Mouse (Mus musculus) stomach, embryonic 15.5 days (tissue): ENCODE results near the gene Gnptab. TPM values are rescaled to one million over a fixed set of nuclear protein-coding genes. Genes with fewer than 3 reads are reported as not detected.
"Not testable (repeated sequence)": the region's sequence is repeated elsewhere in the genome, so short reads cannot be mapped to it uniquely, and the experiment has no call there.

Source experiments
- ATAC-seq: fragments of 200-750 bp; cut with Nextera tagmentation; 2 replicates; pipeline ENCODE4 v1.8.0; 2017; ENCODE audit warnings: low read depth, moderate number of reproducible peaks, moderate TSS enrichment; ENCODE audit not compliant: insufficient read depth, low FRiP score
- H3K27ac ChIP-seq: fragments of 300-500 bp; sonication (generic); 2 replicates; pipeline ENCODE4 v1.5.1; 2015; ENCODE audit warnings: mild to moderate bottlenecking, inconsistent platforms
- H3K27me3 ChIP-seq: fragments of 300-500 bp; sonication (generic); replicated peaks from 2 replicates; pipeline ENCODE4 v1.6.1; 2015; ENCODE audit warnings: inconsistent platforms
- H3K36me3 ChIP-seq: fragments of 300-500 bp; sonication (generic); 2 replicates; pipeline ENCODE4 v1.6.1; 2015; ENCODE audit warnings: inconsistent platforms
- H3K4me1 ChIP-seq: fragments of 300-500 bp; sonication (generic); 2 replicates; pipeline ENCODE4 v1.6.1; 2015; ENCODE audit warnings: inconsistent platforms
- H3K4me2 ChIP-seq: fragments of 300-500 bp; sonication (generic); 2 replicates; pipeline ENCODE4 v1.6.1; 2015; ENCODE audit warnings: mild to moderate bottlenecking, inconsistent platforms
- H3K4me3 ChIP-seq: fragments of 300-500 bp; sonication (generic); replicated peaks from 2 replicates; pipeline ENCODE4 v1.5.1; 2015; ENCODE audit warnings: inconsistent platforms
- H3K9ac ChIP-seq: fragments of 300-500 bp; sonication (generic); 2 replicates; pipeline ENCODE4 v1.6.1; 2015; ENCODE audit warnings: inconsistent platforms
- H3K9me3 ChIP-seq: fragments of 300-500 bp; sonication (generic); 2 replicates; pipeline ENCODE4 v1.6.1; 2016; ENCODE audit warnings: inconsistent platforms
- WGBS: fragments of 180-500 bp; shearing (Covaris S2); methylation state at CpG from one replicate; pipeline ENCODE4 v1.1.7; 2015; 5-methylcytosine and 5-hydroxymethylcytosine counted together
- polyA plus RNA-seq: library from polyadenylated mRNA; unstranded; fragments of >200 nt; fragmentation: Nextera tagmentation; extraction: Ambion mirVana; gene quantifications from 2 replicates; pipeline ENCODE4 v1.2.1, GENCODE M21; 2015

Gnptab gene
- polyA plus RNA-seq, 1 experiment from 2014 or later, result 9.9 TPM

DNA sequence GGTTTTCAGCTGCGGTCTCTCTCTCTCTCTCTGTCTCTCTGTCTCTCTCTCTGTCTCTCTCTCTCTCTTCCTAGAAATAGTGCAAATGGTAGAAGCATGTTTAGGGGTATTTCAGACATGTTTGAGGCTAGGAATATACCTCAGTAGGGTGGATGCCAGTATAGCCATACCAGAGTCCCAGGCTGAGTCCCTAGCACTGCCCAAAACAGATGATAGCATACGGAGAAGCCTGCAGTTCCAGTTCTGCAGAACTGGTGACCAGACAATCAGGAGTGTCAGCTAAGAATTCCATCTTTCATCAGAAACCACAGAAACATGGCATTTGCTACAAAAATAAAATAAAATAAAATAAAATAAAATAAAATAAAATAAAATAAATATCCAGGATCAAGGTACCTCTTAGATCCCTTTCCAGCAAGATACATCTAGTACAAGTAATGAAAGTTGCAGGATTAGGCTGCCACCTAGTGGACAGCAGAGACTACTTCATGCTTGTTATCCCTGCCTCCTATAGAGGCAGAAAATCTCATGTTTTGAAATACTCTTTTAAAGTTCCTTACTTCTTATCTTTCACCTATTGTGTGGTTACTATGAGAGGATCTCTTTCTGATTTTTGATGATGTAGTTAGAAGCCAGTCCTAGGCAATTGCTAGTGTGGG, 47.4 kb downstream of the Gnptab start:
- Histone ChIP-seq H3K36me3 (no peaks in the 10 kb centered on the region), H3K4me1 (no peaks in the 10 kb centered on the region), H3K4me2 (no peak overlapping the region), H3K4me3 (no peak overlapping the region), H3K27me3 (no peaks in the 10 kb centered on the region), H3K9me3 (no peaks in the 10 kb centered on the region), H3K27ac (no peak overlapping the region), H3K9ac (no peak overlapping the region)
- ATAC-seq, result 0 out of 2 replicates have a peak, but pooled peaks have one; percentile 47
- 97% methylated on average over 2 of the region's 2 CpGs for WGBS

GRCm38 (mm10) chr10:88426896-88427295, 48.0 kb downstream of the Gnptab start:
- Histone ChIP-seq H3K9me3 (no peaks in the 10 kb centered on the region), H3K27ac (no peak overlapping the region), H3K4me3 (no peak overlapping the region), H3K36me3 (no peaks in the 10 kb centered on the region), H3K4me2 (no peak overlapping the region), H3K9ac (no peak overlapping the region), H3K27me3 (no peaks in the 10 kb centered on the region), H3K4me1 (no peaks in the 10 kb centered on the region)
- no peak for ATAC-seq
- 60% methylated on average over 5 of the region's 5 CpGs for WGBS

GRCm38 (mm10) chr10:88427998-88428397, 49.1 kb downstream of the Gnptab start:
- Histone ChIP-seq H3K9ac (no peak overlapping the region), H3K4me3 (no peak overlapping the region), H3K4me2 (no peak overlapping the region), H3K27ac (no peak overlapping the region), H3K9me3 (no peaks in the 10 kb centered on the region), H3K27me3 (no peaks in the 10 kb centered on the region), H3K36me3 (0 out of 2 replicates have a peak, but pooled peaks cover 1% of the 10 kb centered on the region), H3K4me1 (no peaks in the 10 kb centered on the region)
- WGBS, result 90% methylated on average over 6 of the region's 6 CpGs
- ATAC-seq, result no peak

DNA sequence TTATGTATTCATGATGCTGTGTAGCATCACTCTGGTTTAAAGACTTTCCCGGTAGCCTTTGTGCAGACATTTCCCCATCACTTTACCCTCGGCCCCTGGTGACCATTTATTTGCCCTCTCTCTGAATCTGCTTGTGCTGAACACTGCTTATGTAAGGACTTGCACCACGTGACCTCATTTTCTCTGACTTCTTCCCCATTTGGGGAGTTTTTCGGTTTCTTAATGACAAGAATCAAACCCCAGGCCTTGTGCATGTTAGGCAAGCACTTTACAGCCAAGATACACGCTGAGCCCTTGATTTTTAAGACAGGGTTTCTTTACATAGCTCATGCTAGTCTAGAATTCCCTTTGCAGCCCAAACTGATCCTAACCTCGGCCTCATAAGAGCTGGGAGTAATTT, 62.3 kb downstream of the Gnptab start:
- no peaks in the 10 kb centered on the region for H3K27me3 ChIP-seq
- no peak overlapping the region for H3K4me2 ChIP-seq
- WGBS, result 71% methylated on average over 6 of the region's 6 CpGs
- no peak overlapping the region for H3K4me3 ChIP-seq
- H3K9ac ChIP-seq, result no peak overlapping the region
- no peak overlapping the region for H3K27ac ChIP-seq
- ATAC-seq, result no peak
- no peaks in the 10 kb centered on the region for H3K36me3 ChIP-seq
- H3K9me3 ChIP-seq, result no peaks in the 10 kb centered on the region
- no peaks in the 10 kb centered on the region for H3K4me1 ChIP-seq

DNA sequence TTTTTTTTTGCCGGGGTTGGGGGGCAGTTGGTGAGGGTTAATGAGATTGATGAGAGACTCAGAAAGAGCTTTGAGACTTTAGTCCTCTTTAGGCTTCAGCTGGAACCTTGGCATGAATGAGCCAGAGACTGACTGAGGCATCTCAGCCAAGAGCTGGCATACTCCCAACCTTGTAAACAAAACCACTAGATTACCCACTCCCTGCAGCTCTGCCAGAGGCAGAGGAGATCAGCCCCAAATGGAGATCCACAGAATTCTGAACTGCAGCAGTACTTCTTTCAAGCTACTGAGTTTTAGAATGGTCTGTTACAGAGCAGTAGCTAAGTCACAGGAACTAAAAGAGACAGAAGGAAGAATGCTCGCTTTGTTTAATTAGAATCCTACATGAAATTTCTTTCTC, 72.3 kb downstream of the Gnptab start:
- ATAC-seq, result no peak
- no peaks in the 10 kb centered on the region for H3K4me1 ChIP-seq
- H3K9ac ChIP-seq, result no peak overlapping the region
- H3K4me3 ChIP-seq, result no peak overlapping the region
- WGBS, result 61% methylated on average over 2 of the region's 2 CpGs
- H3K27me3 ChIP-seq, result no peaks in the 10 kb centered on the region
- no peaks in the 10 kb centered on the region for H3K36me3 ChIP-seq
- H3K27ac ChIP-seq, result no peak overlapping the region
- H3K9me3 ChIP-seq, result no peaks in the 10 kb centered on the region
- no peak overlapping the region for H3K4me2 ChIP-seq

- Histone ChIP-seq H3K4me3 (no peak overlapping the region), H3K4me2 (no peak overlapping the region), H3K9me3 (no peaks in the 10 kb centered on the region), H3K9ac (no peak overlapping the region), H3K4me1 (no peaks in the 10 kb centered on the region), H3K36me3 (no peaks in the 10 kb centered on the region), H3K27me3 (no peaks in the 10 kb centered on the region), H3K27ac (no peak overlapping the region)
- no peak for ATAC-seq
- 79% methylated on average over 6 of the region's 6 CpGs for WGBS
Measured at GRCm38 (mm10) chr10:88451990-88452389, 73.1 kb downstream of the Gnptab start.

DNA sequence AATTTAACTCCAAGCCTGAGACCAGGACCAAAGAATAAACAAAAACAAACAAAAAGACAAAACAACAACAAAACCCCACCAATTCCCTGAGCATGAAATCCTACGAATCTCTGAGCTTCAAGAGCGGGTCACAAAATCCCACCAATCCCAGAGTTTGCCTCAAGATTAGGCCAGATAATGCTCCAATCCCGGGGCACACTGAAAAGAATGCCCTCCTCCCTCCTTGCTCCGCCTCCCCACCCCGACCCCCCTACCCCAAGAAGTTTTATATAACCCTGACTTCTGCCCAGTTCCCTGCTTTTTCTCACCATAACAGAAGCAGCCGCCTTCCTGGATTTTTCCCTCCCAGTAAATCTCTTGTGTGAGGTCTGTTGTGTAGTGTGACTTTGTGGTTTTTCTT, 78.9 kb downstream of the Gnptab start:
- WGBS, result 41% methylated on average over 6 of the region's 6 CpGs
- no peaks in the 10 kb centered on the region for H3K27me3 ChIP-seq
- H3K9ac ChIP-seq, result no peak overlapping the region
- H3K4me2 ChIP-seq, result no peak overlapping the region
- no peak for ATAC-seq
- no peak overlapping the region for H3K27ac ChIP-seq
- no peak overlapping the region for H3K4me3 ChIP-seq
- no peaks in the 10 kb centered on the region for H3K9me3 ChIP-seq
- no peaks in the 10 kb centered on the region for H3K4me1 ChIP-seq
- H3K36me3 ChIP-seq, result no peaks in the 10 kb centered on the region

GRCm38 (mm10) chr10:88459502-88459992, 80.6 kb downstream of the Gnptab start, which contains the start of gene Sycp3:
Gene Sycp3 (plus strand): TSS chr10:88459569.
- Histone ChIP-seq H3K9me3 (no peaks in the 10 kb centered on the region), H3K4me3 (no peak within 1 kb of the TSS), H3K27me3 (no peaks in the 10 kb centered on the region), H3K27ac (no peak within 1 kb of the TSS), H3K36me3 (no peaks in the 10 kb centered on the region), H3K4me2 (no peak within 1 kb of the TSS), H3K9ac (no peak within 1 kb of the TSS), H3K4me1 (no peaks in the 10 kb centered on the region)
- WGBS, result 81% methylated on average over 33 of the region's 33 CpGs
- no peak for ATAC-seq

DNA sequence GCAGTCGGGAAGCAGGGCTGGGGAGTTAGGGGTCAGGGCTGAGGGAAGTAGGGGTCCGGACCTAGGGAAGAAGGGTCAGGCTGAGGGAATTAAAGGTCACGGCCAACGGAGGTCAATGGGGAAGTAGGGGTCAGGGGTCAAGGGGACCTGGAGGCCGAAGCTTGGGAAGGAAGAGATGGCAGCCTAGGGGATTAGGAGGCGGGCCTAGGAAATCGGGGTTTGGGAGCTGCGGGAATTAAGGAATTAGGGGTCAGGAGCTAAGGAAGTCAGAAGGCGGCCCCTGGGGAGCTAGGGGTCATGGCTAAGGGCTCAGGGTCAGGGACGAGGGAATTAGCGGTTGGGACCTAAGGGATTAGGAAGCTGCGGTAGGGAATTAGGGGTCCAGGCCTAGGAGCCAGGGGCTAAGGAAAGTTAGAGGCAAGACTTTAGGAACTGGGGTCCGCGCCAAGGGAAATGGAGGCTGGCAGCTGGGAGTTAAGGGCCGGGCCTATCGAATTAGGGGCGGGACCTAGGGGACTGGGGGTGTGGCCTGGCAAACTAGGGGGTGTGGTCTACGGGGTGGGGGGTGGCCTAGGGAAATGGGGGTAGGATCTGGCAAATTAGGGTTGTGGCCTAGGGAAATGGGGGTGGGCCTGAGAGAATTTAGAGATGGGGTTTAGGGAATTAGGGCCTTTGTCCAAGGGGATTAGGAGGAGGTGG, 81.3 kb downstream of the Gnptab start:
- no peaks in the 10 kb centered on the region for H3K9me3 ChIP-seq
- no peak overlapping the region for H3K4me3 ChIP-seq
- 71% methylated on average over 18 of the region's 18 CpGs for WGBS
- no peak overlapping the region for H3K4me2 ChIP-seq
- no peak overlapping the region for H3K27ac ChIP-seq
- ATAC-seq, result no peak
- no peaks in the 10 kb centered on the region for H3K36me3 ChIP-seq
- no peaks in the 10 kb centered on the region for H3K4me1 ChIP-seq
- H3K27me3 ChIP-seq, result no peaks in the 10 kb centered on the region
- no peak overlapping the region for H3K9ac ChIP-seq

DNA sequence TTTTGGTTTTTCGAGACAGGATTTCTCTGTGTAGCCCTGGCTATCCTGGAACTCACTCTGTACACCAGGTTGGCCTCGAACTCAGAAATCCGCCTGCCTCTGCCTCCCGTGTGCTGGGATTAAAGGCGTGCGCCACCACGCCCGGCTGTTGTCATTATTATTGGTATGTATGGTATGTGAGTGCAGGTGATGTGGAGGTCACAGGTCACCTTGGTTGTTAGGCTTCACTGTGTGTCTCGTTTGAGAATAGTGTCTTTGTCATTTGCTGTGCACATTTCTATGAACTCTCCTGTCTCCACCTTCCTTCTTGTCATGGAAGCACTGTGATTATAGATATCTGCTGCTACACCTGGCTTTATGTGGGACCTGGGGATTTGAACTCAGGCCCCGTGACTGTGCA, 103.9 kb downstream of the Gnptab start:
- H3K27ac ChIP-seq, H3K4me1 ChIP-seq, H3K4me2 ChIP-seq, H3K9me3 ChIP-seq, H3K4me3 ChIP-seq, H3K9ac ChIP-seq, ATAC-seq, H3K27me3 ChIP-seq, H3K36me3 ChIP-seq: not testable (repeated sequence)
- WGBS, result 91% methylated on average over 10 of the region's 10 CpGs

- no peak for ATAC-seq
- Histone ChIP-seq H3K27ac (no peak overlapping the region), H3K9ac (no peak overlapping the region), H3K4me1 (no peaks in the 10 kb centered on the region), H3K36me3 (no peaks in the 10 kb centered on the region), H3K4me2 (no peak overlapping the region), H3K9me3 (no peaks in the 10 kb centered on the region), H3K4me3 (no peak overlapping the region), H3K27me3 (no peaks in the 10 kb centered on the region)
- 93% methylated on average over 5 of the region's 5 CpGs for WGBS
Measured at GRCm38 (mm10) chr10:88488629-88489028, 109.7 kb downstream of the Gnptab start.

DNA sequence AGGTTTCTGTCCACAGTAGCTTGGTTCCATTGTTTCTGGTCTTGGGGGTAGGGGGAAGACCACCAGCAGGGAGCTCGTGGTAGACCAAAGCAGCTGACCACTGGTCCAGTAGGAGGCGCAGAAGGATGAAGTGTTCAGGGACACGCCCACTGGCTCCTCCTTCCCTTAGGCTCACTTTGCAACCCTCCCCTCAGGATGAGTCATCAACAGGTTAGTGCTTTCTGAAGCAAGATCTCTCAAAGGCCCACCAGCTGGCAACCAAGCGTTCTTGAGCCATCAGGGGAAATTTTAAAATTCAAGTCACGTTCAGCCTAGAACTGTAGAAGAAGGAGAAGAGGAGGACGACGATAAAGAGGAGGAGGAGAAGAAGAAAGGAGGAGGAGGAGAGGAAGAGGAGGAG, 112.7 kb downstream of the Gnptab start:
- H3K4me2 ChIP-seq, result no peak overlapping the region
- ATAC-seq, result no peak
- H3K9me3 ChIP-seq, result no peaks in the 10 kb centered on the region
- H3K4me3 ChIP-seq, result no peak overlapping the region
- 60% methylated on average over 7 of the region's 7 CpGs for WGBS
- no peaks in the 10 kb centered on the region for H3K27me3 ChIP-seq
- no peak overlapping the region for H3K27ac ChIP-seq
- no peak overlapping the region for H3K9ac ChIP-seq
- no peaks in the 10 kb centered on the region for H3K36me3 ChIP-seq
- H3K4me1 ChIP-seq, result no peaks in the 10 kb centered on the region
